Mouse (Mus musculus): ENCODE data around the gene Olfr1079. TPM values are rescaled to one million over a fixed set of nuclear protein-coding genes. Genes with fewer than 3 reads are reported as not detected.
"Not testable (repeated sequence)": the region's sequence is repeated elsewhere in the genome, so short reads cannot be mapped to it uniquely, and the experiment has no call there.

Olfr1079 gene
- not detected for total RNA-seq (2021)

DNA sequence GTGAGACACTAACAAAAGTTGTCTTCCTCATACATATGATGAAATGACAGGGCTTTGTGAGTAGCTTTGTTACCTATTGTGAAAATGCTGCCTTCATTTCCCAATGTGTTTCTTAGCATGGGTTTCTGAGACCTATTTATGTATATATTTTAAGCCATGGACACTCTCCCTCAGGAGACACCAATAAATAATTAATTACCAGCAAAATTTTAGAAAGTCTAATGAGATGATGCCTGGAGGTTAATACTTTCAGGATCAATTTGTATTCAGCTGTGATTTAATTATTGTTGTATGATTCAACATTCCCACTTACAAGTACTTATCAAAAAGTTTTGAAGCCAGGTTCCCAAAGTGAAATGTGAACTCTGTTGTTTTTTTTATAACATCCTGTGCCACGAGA, at the start of gene Olfr1079:
Olfr1079 (minus strand) TSS at position 101 of the 400 bp plus-strand sequence.
- DNase-seq: no peak
- intact Hi-C loops (cut with DNase I): no loop called here

GRCm38 (mm10) chr2:86558135-86558534, 15.9 kb upstream of the Olfr1079 start, which contains the start of gene Olfr1080:
Olfr1080 (minus strand) TSS chr2:86558235.
- intact Hi-C loops (cut with DNase I); DNase-seq: not testable (repeated sequence)

GRCm38 (mm10) chr2:86530991-86531390, 11.3 kb downstream of the Olfr1079 start:
- DNase-seq: peak; percentile 15
- intact Hi-C loops (cut with DNase I): no loop called here

- intact Hi-C loops (cut with DNase I): no loop called here
- DNase-seq: no peak
These were observed 34.1 kb downstream of the Olfr1079 start, which contains the start of gene Olfr1076 for GRCm38 (mm10) chr2:86508161-86508560. Olfr1076 (plus strand) TSS chr2:86508461.

- intact Hi-C loops (cut with DNase I): no loop called here
- DNase-seq: no peak
These were observed 55.0 kb downstream of the Olfr1079 start, which contains the start of gene Olfr228 for GRCm38 (mm10) chr2:86487286-86487685. Olfr228 (minus strand) TSS chr2:86487386.

Other genes starting within 250 kb of the Olfr1079 start
- not detected for gene Olfr1053, start 227.2 kb downstream of the Olfr1079 start, total RNA-seq (2021)
- not detected for gene Olfr1054, start 207.0 kb downstream of the Olfr1079 start, total RNA-seq (2021)
- gene Olfr1055, start 192.2 kb downstream of the Olfr1079 start, total RNA-seq (2021): not detected
- not detected for gene Olfr1056, start 180.0 kb downstream of the Olfr1079 start, total RNA-seq (2021)
- not detected for gene Olfr1057, start 164.1 kb downstream of the Olfr1079 start, total RNA-seq (2021)
- gene Olfr1058, start 153.9 kb downstream of the Olfr1079 start, total RNA-seq (2021): not detected
- gene Olfr1061, start 128.4 kb downstream of the Olfr1079 start, total RNA-seq (2021): not detected
- not detected for gene Olfr1062, start 115.7 kb downstream of the Olfr1079 start, total RNA-seq (2021)
- not detected for gene Olfr1065, start 91.9 kb downstream of the Olfr1079 start, total RNA-seq (2021)
- not detected for gene Olfr1066, start 86.2 kb downstream of the Olfr1079 start, total RNA-seq (2021)
- not detected for gene Olfr228, start 55.1 kb downstream of the Olfr1079 start, total RNA-seq (2021)
- gene Olfr1076, start 34.0 kb downstream of the Olfr1079 start, total RNA-seq (2021): not detected
- gene Olfr1080, start 15.8 kb upstream of the Olfr1079 start, total RNA-seq (2021): not detected
- gene Olfr1082, start 56.5 kb upstream of the Olfr1079 start, total RNA-seq (2021): not detected
- gene Olfr1084, start 97.2 kb upstream of the Olfr1079 start, total RNA-seq (2021): not detected
- not detected for gene Olfr1085, start 119.5 kb upstream of the Olfr1079 start, total RNA-seq (2021)
- not detected for gene Olfr1086, start 137.6 kb upstream of the Olfr1079 start, total RNA-seq (2021)
- gene Olfr1087, start 155.9 kb upstream of the Olfr1079 start, total RNA-seq (2021): not detected
- gene Olfr1089, start 191.2 kb upstream of the Olfr1079 start, total RNA-seq (2021): not detected
- gene Olfr1090, start 216.5 kb upstream of the Olfr1079 start, total RNA-seq (2021): not detected
- not detected for gene Olfr1093, start 240.0 kb upstream of the Olfr1079 start, total RNA-seq (2021)